Comparison of ENCODE assay signal across 8 mouse cellular contexts in the genomic region with DNA sequence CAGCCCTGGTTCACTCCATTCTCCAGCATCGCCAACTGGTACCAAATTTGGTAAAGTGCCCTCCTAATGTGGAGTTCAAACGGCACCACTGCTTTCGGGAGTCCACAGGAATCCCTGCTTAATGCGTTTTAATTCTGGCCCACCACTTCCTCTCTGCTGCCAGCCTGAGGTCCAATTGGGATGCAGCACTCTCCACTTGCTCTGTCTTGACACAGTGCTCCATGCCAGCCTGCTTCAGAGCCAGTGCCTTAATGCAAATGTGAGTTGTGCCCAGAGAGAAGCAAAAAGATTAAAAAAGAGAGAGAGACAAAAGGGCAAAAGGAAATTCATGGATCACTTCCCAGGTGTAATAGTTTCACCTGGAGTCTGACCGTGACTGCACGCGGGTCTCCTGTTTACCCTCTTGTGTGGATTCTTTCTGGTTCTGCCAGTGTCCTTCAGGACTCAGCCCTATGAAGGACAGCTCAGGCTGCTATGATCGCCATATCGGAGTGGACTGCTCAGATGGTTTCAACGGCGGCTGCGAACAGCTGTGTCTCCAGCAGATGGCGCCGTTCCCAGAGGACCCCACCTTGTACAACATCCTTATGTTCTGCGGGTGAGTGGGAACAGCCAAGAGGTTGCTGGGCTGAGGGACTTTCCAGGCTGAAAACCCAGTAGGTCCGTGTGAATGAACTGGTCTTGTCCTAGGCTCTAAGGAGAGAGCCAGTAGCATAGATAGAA.
A peak's percentile ranks its signal among the peaks of the same experiment; 100 is the strongest.
DNase-seq lines count a peak whose midpoint lies in the region; ATAC-seq lines count a peak whose summit lies in the region.

No protein-coding gene starts in this region.

- peak; percentile 55 for ATAC-seq in forebrain, embryonic 15.5 days (replicated peaks)
- 0 out of 2 replicates have a peak, but pooled peaks have one; percentile 63 for ATAC-seq in hindbrain, embryonic 11.5 days (ENCODE audit: low FRiP score)
- ATAC-seq in megakaryocyte-erythroid progenitor cell, adult 5-6 weeks (replicated peaks; ENCODE audit: low FRiP score, low TSS enrichment, poor library complexity, severe bottlenecking) = peak; percentile 84

- no peaks in the 10 kb centered on the region for H3K9me3 ChIP-seq in forebrain, embryonic 15.5 days
- H3K9me3 ChIP-seq in hindbrain, embryonic 11.5 days (ENCODE audit: control insufficient read depth, low read length) = no peaks in the 10 kb centered on the region

- peaks cover 24% of the 10 kb centered on the region for H3K36me3 ChIP-seq in forebrain, embryonic 15.5 days
- no peaks in the 10 kb centered on the region for H3K36me3 ChIP-seq in hindbrain, embryonic 11.5 days (ENCODE audit: control insufficient read depth, insufficient read depth, low read length)

- no peaks in the 10 kb centered on the region for H3K27me3 ChIP-seq in forebrain, embryonic 15.5 days
- H3K27me3 ChIP-seq in hindbrain, embryonic 11.5 days (ENCODE audit: control insufficient read depth, insufficient read depth, low read length) = no peaks in the 10 kb centered on the region

- no peak overlapping the region for H3K9ac ChIP-seq in forebrain, embryonic 15.5 days (replicated peaks)
- no peak overlapping the region for H3K9ac ChIP-seq in hindbrain, embryonic 11.5 days (ENCODE audit: low read depth, low read length)

- no peaks in the 10 kb centered on the region for H3K4me1 ChIP-seq in forebrain, embryonic 15.5 days
- no peaks in the 10 kb centered on the region for H3K4me1 ChIP-seq in hindbrain, embryonic 11.5 days (replicated peaks; ENCODE audit: control insufficient read depth, insufficient read depth, low read length)

- H3K4me2 ChIP-seq in forebrain, embryonic 15.5 days (replicated peaks) = no peak overlapping the region
- H3K4me2 ChIP-seq in hindbrain, embryonic 11.5 days (replicated peaks; ENCODE audit: low read depth, low read length) = no peak overlapping the region

- H3K4me3 ChIP-seq in forebrain, embryonic 15.5 days = no peak overlapping the region
- no peak overlapping the region for H3K4me3 ChIP-seq in hindbrain, embryonic 11.5 days (ENCODE audit: low read depth, low read length)

- WGBS in forebrain, embryonic 15.5 days = 40% methylated on average over 16 of the region's 16 CpGs
- 38% methylated on average over 16 of the region's 16 CpGs for WGBS in hindbrain, embryonic 11.5 days

- peak; percentile 5 for DNase-seq in WW6 (ENCODE audit: low read depth, low spot score)
- peak; percentile 9 for DNase-seq in cerebellum, adult 11-12 months
- peak; percentile 74 for DNase-seq in hindbrain, embryonic 11.5 days (ENCODE audit: low spot score)
- DNase-seq in left cerebral cortex, adult 18-20 months (ENCODE audit: low spot score in 2 of 2) = peak; percentile 57 to 58
- DNase-seq in skeletal muscle tissue, adult 2 months (ENCODE audit: low read depth, low spot score) = peak; percentile 4
- no peak for DNase-seq in MN1 (ENCODE audit: low spot score)

- no peak overlapping the region for H3K27ac ChIP-seq in forebrain, embryonic 15.5 days (replicated peaks)
- H3K27ac ChIP-seq in hindbrain, embryonic 11.5 days (ENCODE audit: low read depth, low read length) = no peak overlapping the region
